Mouse (Mus musculus) brain, embryonic 14.5 days (tissue): ENCODE results near the gene Wdr20. TPM values are rescaled to one million over a fixed set of nuclear protein-coding genes. Genes with fewer than 3 reads are reported as not detected.
"Not testable (repeated sequence)": the region's sequence is repeated elsewhere in the genome, so short reads cannot be mapped to it uniquely, and the experiment has no call there.

Experiments
- DNase-seq: peaks from one replicate; pipeline ENCODE4 v3.0.0-alpha.2; 2011; ENCODE audit warnings: low read depth
- CTCF ChIP-seq: fragments of 200-500 bp; IDR thresholded peaks from 2 replicates; pipeline ENCODE4 v1.5.1; 2012; ENCODE audit warnings: inconsistent platforms, mild to moderate bottlenecking, moderate library complexity, borderline replicate concordance; ENCODE audit not compliant: insufficient read depth, insufficient read length; ENCODE audit errors: extremely low read depth
- POLR2A ChIP-seq: fragments of 200-500 bp; IDR thresholded peaks from 2 replicates; pipeline ENCODE4 v1.6.1; 2012; ENCODE audit warnings: mild to moderate bottlenecking, inconsistent platforms, borderline replicate concordance; ENCODE audit not compliant: poor library complexity, insufficient read depth, insufficient read length, severe bottlenecking; ENCODE audit errors: extremely low read depth
- polyA plus RNA-seq: library from polyadenylated mRNA; depleted of rRNA; stranded (reverse); fragments of >200 nt; gene quantifications from 2 replicates; pipeline ENCODE4 v1.2.3, GENCODE M21; 2012

The Wdr20 gene
- polyA plus RNA-seq, 1 experiment, result 28.6 TPM

DNA sequence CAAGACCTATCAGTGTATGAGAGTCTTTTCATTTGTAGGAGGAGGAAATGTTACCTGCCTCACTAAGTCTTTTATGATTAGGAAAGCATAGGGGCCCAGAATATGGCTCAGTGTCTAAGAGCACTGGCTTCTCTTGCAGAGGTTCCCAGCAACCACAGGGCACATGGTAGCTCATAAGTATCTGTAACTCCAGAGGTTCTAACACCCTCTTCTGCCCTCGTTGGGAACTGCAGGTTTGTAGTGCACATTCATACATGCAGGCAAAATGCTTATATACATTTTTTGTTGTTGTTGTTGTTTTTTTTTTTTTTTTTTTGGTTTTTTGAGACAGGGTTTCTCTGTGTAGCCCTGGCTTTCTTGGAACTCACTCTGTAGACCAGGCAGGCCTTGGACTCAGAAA lies 11.3 kb upstream of the Wdr20 start:
- DNase-seq, result no peak
- TF ChIP-seq POLR2A (no peak), CTCF (no peak)

DNA sequence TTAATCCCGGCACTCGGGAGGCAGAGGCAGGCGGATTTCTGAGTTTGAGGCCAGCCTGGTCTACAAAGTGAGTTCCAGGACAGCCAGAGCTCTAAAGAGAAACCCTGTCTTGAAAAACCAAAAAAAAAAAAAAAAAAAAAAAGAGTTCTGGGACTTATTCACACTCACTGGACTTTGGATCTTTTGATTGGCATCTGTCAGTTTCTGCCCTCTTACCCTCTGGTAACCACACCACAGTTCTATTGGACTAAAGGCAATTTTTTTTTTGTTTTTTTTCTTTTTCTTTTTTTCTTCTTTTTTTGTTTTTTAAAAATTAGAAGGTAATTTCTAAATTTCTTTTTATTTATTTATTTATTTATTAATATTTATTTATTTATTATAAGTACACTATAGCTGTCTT lies 4.5 kb upstream of the Wdr20 start:
- DNase-seq, result not testable (repeated sequence)

DNA sequence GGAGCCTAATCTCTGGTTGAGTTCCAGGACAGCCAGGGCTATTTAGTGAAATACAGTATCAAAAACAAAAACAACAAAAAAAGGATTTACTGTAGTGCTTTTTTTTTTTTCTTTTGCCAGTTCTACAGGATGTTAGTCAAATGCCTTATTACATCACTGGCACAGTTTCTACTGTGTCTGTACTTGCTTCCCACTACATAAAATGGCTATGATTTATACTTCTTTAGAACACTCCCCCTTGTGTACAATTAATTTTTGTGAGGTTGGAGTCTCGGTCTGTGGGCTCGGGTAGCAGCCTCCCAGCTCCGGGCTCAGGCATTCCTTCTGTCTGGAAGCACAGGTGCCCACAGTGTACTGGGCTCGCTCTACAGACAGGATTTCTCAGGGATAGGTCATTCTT lies 1.1 kb upstream of the Wdr20 start:
- DNase-seq, result peak; percentile 17
- TF ChIP-seq CTCF, result no peak
- no peak for TF ChIP-seq POLR2A

DNA sequence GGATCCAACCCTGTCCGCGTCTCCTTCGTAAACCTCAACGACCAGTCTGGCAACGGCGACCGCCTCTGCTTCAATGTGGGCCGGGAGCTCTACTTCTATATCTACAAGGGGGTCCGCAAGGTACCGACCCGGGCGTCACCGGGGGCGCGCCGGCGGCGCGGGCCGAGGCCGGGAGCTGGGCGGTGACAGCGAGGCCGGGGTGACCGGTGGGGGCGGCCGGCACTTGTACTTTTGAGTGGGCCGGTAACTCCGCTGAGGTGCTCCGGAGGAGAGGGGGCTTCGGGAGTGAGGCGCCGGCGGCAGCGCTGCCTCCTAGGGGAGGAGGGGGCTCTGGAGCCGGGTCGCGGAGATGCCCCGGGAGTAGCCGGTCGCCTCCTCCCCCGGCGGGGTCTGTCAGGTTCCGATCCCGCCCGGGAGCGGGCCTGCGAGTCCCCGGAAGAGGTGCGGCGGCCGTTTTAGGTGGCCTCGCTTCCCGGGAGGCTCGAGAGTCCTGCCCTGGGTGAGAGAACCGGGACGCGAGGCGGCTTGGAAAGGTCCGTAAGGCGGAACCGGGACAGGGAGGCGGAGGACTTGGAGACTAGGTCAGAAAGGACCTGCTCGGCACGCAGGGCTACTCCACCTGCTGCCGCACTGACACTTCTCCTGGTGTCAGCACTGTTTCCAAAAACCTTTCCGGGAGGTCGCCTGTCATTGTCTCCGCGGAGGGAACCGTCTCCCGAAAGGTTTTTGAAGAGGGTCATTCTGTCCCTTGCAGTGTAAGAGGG lies 596 bp downstream of the Wdr20 start:
- TF ChIP-seq CTCF (no peak), POLR2A (no peak)
- no peak for DNase-seq

DNA sequence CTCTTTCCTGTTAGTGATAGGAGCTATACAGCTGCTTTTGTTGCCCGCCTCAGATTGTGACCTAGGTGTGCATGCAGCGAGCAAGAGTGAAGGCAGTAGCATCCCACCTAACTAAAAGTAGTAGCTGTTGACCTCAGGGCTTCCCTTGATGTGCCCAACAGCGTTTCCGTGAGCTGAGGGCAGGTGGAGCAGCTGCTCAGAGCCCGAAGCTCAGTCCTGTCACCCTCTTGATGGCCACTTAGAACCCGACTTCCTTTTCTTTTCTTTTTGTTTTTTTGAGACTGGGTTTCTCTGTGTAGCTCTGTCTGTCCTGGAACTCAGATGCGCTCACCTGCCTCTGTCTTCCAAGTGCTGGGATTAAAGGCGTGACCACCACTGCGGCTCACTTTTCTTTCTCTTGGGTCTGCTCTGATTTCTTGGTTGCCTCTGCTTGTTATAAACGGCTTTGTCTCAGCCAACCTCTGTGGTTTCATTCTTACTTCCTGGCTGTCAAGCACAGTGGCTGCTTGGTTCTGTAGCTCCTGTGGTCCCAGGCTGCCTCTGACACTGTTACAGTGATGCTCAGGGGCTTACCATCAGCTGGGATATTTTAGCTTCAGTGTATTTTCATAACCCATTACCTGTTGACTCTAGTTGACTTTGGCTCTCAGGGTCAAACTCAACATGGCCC lies 13.2 kb downstream of the Wdr20 start:
- TF ChIP-seq POLR2A (no peak), CTCF (no peak)

DNA sequence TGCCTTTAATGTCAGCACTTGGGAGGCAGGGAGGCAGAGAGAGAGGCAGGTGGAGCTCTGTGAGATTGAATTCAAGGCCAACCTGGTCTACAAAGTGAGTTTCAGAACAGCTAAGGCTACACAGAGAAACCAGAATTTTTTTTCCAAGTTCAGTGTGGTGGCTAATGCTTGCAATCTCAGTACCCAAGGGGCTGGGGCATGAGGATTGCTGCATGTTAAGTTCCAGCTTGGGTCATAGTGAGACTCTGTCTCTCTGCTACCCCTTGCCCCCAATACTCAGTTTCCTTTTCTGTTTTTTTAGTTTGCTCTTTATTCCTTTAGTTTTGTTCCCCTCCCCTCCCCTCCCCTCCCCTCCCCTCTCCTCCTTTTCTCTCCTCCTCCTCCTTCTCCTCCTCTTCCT lies 15.0 kb downstream of the Wdr20 start:
- TF ChIP-seq CTCF (no peak), POLR2A (no peak)
- DNase-seq, result no peak

More for the DNA sequence above, 13.2 kb downstream of the Wdr20 start:
- no peak for DNase-seq

DNA sequence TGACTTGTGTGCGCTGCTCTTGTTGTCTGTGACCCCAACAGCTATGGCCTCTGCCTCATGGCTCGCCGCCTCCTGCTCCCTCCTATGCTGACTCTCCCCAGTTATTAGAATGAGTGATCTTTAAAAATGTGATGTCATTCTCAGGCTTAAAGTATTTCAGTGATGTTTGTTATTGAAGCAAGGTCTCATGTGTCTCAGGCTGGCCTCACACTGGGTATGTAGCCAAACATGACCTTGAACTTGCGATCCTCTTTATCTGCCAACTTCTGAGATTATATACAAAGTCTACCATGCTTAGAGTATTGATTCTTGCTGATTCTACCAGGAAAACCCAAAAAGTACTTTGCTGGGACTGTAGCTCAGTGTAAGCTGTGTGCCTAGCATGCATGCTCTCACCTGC lies 16.2 kb downstream of the Wdr20 start:
- DNase-seq, result no peak
- TF ChIP-seq CTCF, result no peak
- TF ChIP-seq POLR2A, result no peak

DNA sequence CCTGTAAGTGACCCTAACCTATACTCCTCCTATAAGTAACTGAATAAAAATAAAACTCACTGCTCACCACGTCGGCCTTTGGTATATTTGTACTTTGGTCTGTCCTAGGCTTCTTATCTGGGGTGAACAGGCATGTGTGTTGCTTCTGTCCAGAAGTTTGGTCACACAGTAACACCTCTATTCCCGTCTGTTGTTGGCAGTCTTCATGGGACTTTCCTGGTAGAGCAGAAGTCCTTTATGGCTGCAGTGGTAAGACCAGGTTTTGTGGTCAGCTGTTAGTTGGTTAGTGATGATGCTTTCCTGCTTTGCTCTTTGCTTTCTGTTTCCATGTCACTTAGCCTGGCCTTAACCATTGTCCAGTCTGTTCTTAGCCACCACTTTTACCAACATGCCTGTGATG lies 19.4 kb downstream of the Wdr20 start:
- no peak for TF ChIP-seq CTCF
- no peak for TF ChIP-seq POLR2A
- no peak for DNase-seq

DNA sequence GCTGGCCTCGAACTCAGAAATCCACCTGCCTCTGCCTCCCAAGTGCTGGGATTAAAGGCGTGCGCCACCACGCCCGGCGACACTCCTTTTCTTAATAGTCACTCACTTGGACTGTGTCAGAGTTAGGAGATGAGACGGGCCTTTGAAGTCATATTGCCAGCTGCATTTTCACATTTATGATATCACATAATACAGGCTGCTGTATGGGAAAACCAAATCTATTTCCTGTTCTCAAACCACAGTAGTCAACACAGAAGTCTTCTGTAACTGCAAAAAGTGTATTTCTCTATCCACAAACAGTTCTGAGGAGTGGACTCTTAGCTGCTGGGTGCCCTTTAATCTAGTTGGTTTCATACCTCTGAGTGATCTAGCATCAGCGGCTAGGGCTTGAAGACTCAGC lies 21.2 kb downstream of the Wdr20 start:
- no peak for DNase-seq
- no peak for TF ChIP-seq POLR2A
- TF ChIP-seq CTCF, result no peak

DNA sequence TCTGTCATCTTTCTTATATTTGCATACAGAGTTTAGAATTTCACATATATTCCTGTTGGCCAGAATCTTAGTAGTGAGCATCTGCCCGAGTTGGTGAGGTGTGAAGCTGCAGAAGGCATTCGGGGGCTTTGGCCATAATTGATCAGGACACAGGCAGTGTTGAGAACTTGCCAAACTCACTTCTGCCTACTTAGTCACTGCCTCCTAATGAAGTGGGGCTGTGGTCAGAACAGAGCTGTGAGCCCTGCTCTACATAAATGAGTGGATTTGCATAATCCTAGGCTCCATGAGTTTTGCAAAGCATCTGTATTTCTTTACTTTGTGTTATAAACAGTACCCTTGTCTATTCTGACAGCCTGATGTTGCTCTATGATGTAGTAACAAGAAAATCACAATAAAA lies 24.6 kb downstream of the Wdr20 start:
- peak; percentile 71 for DNase-seq
- TF ChIP-seq POLR2A, result no peak
- TF ChIP-seq CTCF, result no peak

DNA sequence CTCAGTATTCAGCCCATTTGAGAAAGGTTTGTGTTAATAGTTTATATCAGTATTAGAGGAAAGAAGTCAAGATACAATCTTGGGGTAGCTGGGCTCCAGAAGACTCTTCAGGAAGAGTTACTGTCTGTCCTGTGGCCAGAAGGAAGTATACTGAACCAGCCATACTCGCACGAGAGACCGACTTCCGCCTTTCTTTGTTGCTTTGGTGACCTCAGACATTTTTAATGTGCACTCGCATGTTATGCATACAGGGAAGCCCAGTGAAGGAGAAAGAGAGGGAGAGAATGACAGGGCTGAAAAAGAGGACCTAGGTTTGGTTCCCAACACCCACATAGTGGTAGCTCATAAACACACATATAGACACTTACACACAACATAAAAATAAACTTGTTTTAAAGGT lies 26.8 kb downstream of the Wdr20 start:
- TF ChIP-seq CTCF (no peak), POLR2A (no peak)
- no peak for DNase-seq

DNA sequence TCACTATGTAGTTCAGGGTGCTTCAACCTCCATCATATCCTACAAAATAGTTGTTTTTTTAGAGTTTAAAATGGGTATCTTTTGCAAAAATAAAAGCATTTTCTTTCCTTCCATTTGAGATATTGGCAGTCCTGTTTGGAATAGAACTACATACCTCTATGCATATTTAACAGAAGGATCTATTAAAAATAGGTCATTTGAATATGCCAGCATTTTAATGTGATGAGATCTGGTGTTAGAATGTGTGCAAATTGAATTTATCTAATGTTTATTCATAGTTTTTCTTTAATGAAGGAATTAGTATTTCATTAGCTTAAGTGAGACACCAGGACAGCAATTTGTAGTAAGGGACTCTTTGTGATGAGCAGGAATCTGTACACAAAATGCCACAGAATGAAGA lies 30.8 kb downstream of the Wdr20 start:
- TF ChIP-seq POLR2A (no peak), CTCF (no peak)
- peak; percentile 14 for DNase-seq
